Mouse (Mus musculus) kidney, embryonic 15.5 days (tissue): ENCODE measurements around the gene Phospho2. TPM values are rescaled to one million over a fixed set of nuclear protein-coding genes. Genes with fewer than 3 reads are reported as not detected.

Experiments
- ATAC-seq: fragments of 200-750 bp; cut with Nextera tagmentation; replicated peaks from 2 replicates; pipeline ENCODE4 v1.8.0; 2017; ENCODE audit warnings: moderate TSS enrichment; ENCODE audit not compliant: low FRiP score
- H3K27ac ChIP-seq: fragments of 300-500 bp; sonication (generic); 2 replicates; pipeline ENCODE4 v1.5.1; 2015; ENCODE audit warnings: mild to moderate bottlenecking, inconsistent platforms
- H3K27me3 ChIP-seq: fragments of 300-500 bp; sonication (generic); 2 replicates; pipeline ENCODE4 v1.6.1; 2015; ENCODE audit warnings: inconsistent platforms
- H3K36me3 ChIP-seq: fragments of 300-500 bp; sonication (generic); 2 replicates; pipeline ENCODE4 v1.6.1; 2015; ENCODE audit warnings: inconsistent platforms
- H3K4me1 ChIP-seq: fragments of 300-500 bp; sonication (generic); 2 replicates; pipeline ENCODE4 v1.6.1; 2015; ENCODE audit warnings: inconsistent platforms
- H3K4me2 ChIP-seq: fragments of 300-500 bp; sonication (generic); 2 replicates; pipeline ENCODE4 v1.6.1; 2015; ENCODE audit warnings: moderate library complexity, mild to moderate bottlenecking, inconsistent platforms
- H3K4me3 ChIP-seq: fragments of 300-500 bp; sonication (generic); replicated peaks from 2 replicates; pipeline ENCODE4 v1.5.1; 2015; ENCODE audit warnings: mild to moderate bottlenecking, inconsistent platforms
- H3K9ac ChIP-seq: fragments of 300-500 bp; sonication (generic); 2 replicates; pipeline ENCODE4 v1.6.1; 2015; ENCODE audit warnings: mild to moderate bottlenecking, inconsistent platforms
- H3K9me3 ChIP-seq: fragments of 300-500 bp; sonication (generic); replicated peaks from 2 replicates; pipeline ENCODE4 v1.6.1; 2016; ENCODE audit warnings: inconsistent platforms
- WGBS: fragments of 180-500 bp; shearing (Covaris S2); methylation state at CpG from one replicate; pipeline ENCODE4 v1.1.7; 2015; ENCODE audit warnings: mixed read lengths; 5-methylcytosine and 5-hydroxymethylcytosine counted together
- polyA plus RNA-seq: library from polyadenylated mRNA; unstranded; fragments of >200 nt; fragmentation: Nextera tagmentation; extraction: Ambion mirVana; gene quantifications from 2 replicates; pipeline ENCODE4 v1.2.1, GENCODE M21; 2015

The Phospho2 gene
- polyA plus RNA-seq, 1 experiment from 2014 or later, result 22.6 TPM

- H3K4me3 ChIP-seq, result no peak overlapping the region
- H3K9me3 ChIP-seq, result no peaks in the 10 kb centered on the region
- no peaks in the 10 kb centered on the region for H3K27me3 ChIP-seq
- peaks cover 17% of the 10 kb centered on the region; the same call in 1 of the 2 replicates for H3K4me1 ChIP-seq
- no peak overlapping the region for H3K9ac ChIP-seq
- peaks cover 66% of the 10 kb centered on the region for H3K36me3 ChIP-seq
- WGBS, result 34% methylated on average over 7 of the region's 7 CpGs
- H3K4me2 ChIP-seq, result no peak overlapping the region
- no peak for ATAC-seq
- H3K27ac ChIP-seq, result no peak overlapping the region
Observed at GRCm38 (mm10) chr2:69828031-69828430, 38.6 kb downstream of the Phospho2 start.

GRCm38 (mm10) chr2:69829680-69830079 lies 40.3 kb downstream of the Phospho2 start:
- ATAC-seq, result no peak
- 99% methylated on average over 2 of the region's 2 CpGs for WGBS
- Histone ChIP-seq H3K4me3 (no peak overlapping the region), H3K36me3 (peaks cover 77% of the 10 kb centered on the region), H3K27ac (no peak overlapping the region), H3K9ac (no peak overlapping the region), H3K4me2 (no peak overlapping the region), H3K27me3 (no peaks in the 10 kb centered on the region), H3K4me1 (peaks cover 10% of the 10 kb centered on the region; the same call in 1 of the 2 replicates), H3K9me3 (no peaks in the 10 kb centered on the region)

- Histone ChIP-seq H3K36me3 (peaks cover 77% of the 10 kb centered on the region), H3K4me3 (no peak overlapping the region), H3K4me2 (no peak overlapping the region), H3K9ac (no peak overlapping the region), H3K9me3 (no peaks in the 10 kb centered on the region), H3K4me1 (peaks cover 9% of the 10 kb centered on the region; the same call in 1 of the 2 replicates), H3K27me3 (no peaks in the 10 kb centered on the region), H3K27ac (no peak overlapping the region)
- 91% methylated on average over 8 of the region's 8 CpGs for WGBS
- ATAC-seq, result no peak
Observed at GRCm38 (mm10) chr2:69830116-69830515, 40.7 kb downstream of the Phospho2 start.

GRCm38 (mm10) chr2:69837244-69837967 lies 48.0 kb downstream of the Phospho2 start:
- Histone ChIP-seq H3K27ac (no peak overlapping the region), H3K9me3 (no peaks in the 10 kb centered on the region), H3K36me3 (peaks cover 45% of the 10 kb centered on the region), H3K4me3 (no peak overlapping the region), H3K4me2 (no peak overlapping the region), H3K9ac (no peak overlapping the region), H3K27me3 (no peaks in the 10 kb centered on the region), H3K4me1 (no peaks in the 10 kb centered on the region)
- WGBS, result 80% methylated on average over 7 of the region's 7 CpGs
- ATAC-seq, result no peak

GRCm38 (mm10) chr2:69837996-69838395 lies 48.6 kb downstream of the Phospho2 start:
- Histone ChIP-seq H3K4me1 (no peaks in the 10 kb centered on the region), H3K27me3 (no peaks in the 10 kb centered on the region), H3K4me3 (no peak overlapping the region), H3K4me2 (no peak overlapping the region), H3K9me3 (no peaks in the 10 kb centered on the region), H3K9ac (no peak overlapping the region), H3K27ac (no peak overlapping the region), H3K36me3 (peaks cover 39% of the 10 kb centered on the region)
- WGBS, result 53% methylated on average over 3 of the region's 3 CpGs
- ATAC-seq, result no peak

- ATAC-seq, result no peak
- H3K9ac ChIP-seq, result no peak overlapping the region
- no peaks in the 10 kb centered on the region for H3K27me3 ChIP-seq
- peaks cover 32% of the 10 kb centered on the region for H3K36me3 ChIP-seq
- no peaks in the 10 kb centered on the region for H3K4me1 ChIP-seq
- no peak overlapping the region for H3K4me3 ChIP-seq
- H3K9me3 ChIP-seq, result no peaks in the 10 kb centered on the region
- no peak overlapping the region for H3K4me2 ChIP-seq
- H3K27ac ChIP-seq, result no peak overlapping the region
Observed at GRCm38 (mm10) chr2:69838707-69839106, 49.3 kb downstream of the Phospho2 start.

- Histone ChIP-seq H3K9ac (no peak overlapping the region), H3K27ac (no peak overlapping the region), H3K4me3 (no peak overlapping the region), H3K36me3 (peaks cover 18% of the 10 kb centered on the region), H3K9me3 (no peaks in the 10 kb centered on the region), H3K27me3 (no peaks in the 10 kb centered on the region), H3K4me2 (no peak overlapping the region), H3K4me1 (no peaks in the 10 kb centered on the region)
- ATAC-seq, result no peak
- 46% methylated on average over 6 of the region's 6 CpGs for WGBS
Observed at GRCm38 (mm10) chr2:69840261-69840660, 50.8 kb downstream of the Phospho2 start.

- WGBS, result 70% methylated on average over 6 of the region's 6 CpGs
- H3K9me3 ChIP-seq, result no peaks in the 10 kb centered on the region
- H3K36me3 ChIP-seq, result no peaks in the 10 kb centered on the region
- H3K4me3 ChIP-seq, result no peak overlapping the region
- H3K9ac ChIP-seq, result no peak overlapping the region
- no peak overlapping the region for H3K4me2 ChIP-seq
- H3K27me3 ChIP-seq, result no peaks in the 10 kb centered on the region
- no peaks in the 10 kb centered on the region for H3K4me1 ChIP-seq
- H3K27ac ChIP-seq, result peak overlapping the region; percentile 3
- no peak for ATAC-seq
Observed at GRCm38 (mm10) chr2:69849215-69849614, 59.8 kb downstream of the Phospho2 start.

Other genes starting within 250 kb of the Phospho2 start
- gene Lrp2, start 203.6 kb upstream of the Phospho2 start, polyA plus RNA-seq, result 14.6 and 15.0 TPM in 2 replicates
- 17.6 and 22.8 TPM in 2 replicates for gene Bbs5, start 142.5 kb upstream of the Phospho2 start, polyA plus RNA-seq
- gene Klhl41, start 119.5 kb upstream of the Phospho2 start, polyA plus RNA-seq, result 2.5 and 3.7 TPM in 2 replicates
- gene Fastkd1, start 76.1 kb upstream of the Phospho2 start, polyA plus RNA-seq, result 11.8 and 13.7 TPM in 2 replicates
- gene Ppig, start 67.1 kb upstream of the Phospho2 start, polyA plus RNA-seq, result 145 and 160 TPM in 2 replicates
- 2.4 and 2.6 TPM in 2 replicates for gene Ccdc173, start within 50 bp of the Phospho2 start, polyA plus RNA-seq
- gene Klhl23, start 32.3 kb downstream of the Phospho2 start, polyA plus RNA-seq, result 28.8 and 32.2 TPM in 2 replicates
- 356 and 389 TPM in 2 replicates for gene Ssb, start 71.9 kb downstream of the Phospho2 start, polyA plus RNA-seq
- gene Mettl5, start 96.0 kb downstream of the Phospho2 start, polyA plus RNA-seq, result 42.9 and 43.4 TPM in 2 replicates
- gene Ubr3, start 107.6 kb downstream of the Phospho2 start, polyA plus RNA-seq, result 14.3 and 15.5 TPM in 2 replicates
- 0.43 and 0.44 TPM in 2 replicates for gene Myo3b, start 249.5 kb downstream of the Phospho2 start, polyA plus RNA-seq